Mouse (Mus musculus): ENCODE data around the gene Krt39.

DNA sequence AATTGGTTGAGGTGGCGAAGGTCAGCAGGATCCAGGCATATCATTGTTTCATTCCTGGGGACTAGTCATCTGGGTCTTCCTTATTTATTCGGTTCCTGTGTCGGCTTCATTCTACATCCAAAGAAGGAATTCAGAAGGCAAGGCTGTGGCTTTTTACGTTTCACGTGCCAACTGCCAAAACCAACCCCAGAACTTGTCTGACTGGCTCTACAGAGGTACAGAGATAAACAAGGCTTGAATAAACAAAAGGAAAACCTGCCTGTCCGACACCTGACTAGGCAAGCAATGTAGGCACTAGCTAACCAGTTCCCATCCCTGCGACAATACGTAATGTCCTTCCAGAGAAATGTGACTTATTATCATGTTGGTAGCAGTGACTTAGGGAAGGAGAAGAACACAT lies 7.0 kb downstream of the Krt39 start:
- TF ChIP-seq CTCF (IDR thresholded peaks at IDR 0.05; ENCODE audit: low read depth), result no peak
- no peak for TF ChIP-seq EP300 (IDR thresholded peaks at IDR 0.05; ENCODE audit: low read depth)

All from liver, embryonic 14.5 days (tissue).